Comparison of ENCODE assay signal across 8 mouse cellular contexts in genomic region chr12:100167502-100167901, GRCm38 (mm10). TPM values are rescaled to one million over a fixed set of nuclear protein-coding genes. Genes with fewer than 3 reads are reported as not detected.
A peak's percentile ranks its signal among the peaks of the same experiment; 100 is the strongest.
DNase-seq lines count a peak whose midpoint lies in the region; ATAC-seq and TF ChIP-seq lines count a peak whose summit lies in the region.

No protein-coding gene starts in this region.

- WGBS in heart, embryonic 14.5 days, result 90% methylated on average over 1 of the region's 1 CpGs
- 75% methylated on average over 1 of the region's 1 CpGs for WGBS in forebrain, embryonic 13.5 days
- WGBS in liver, embryonic 13.5 days (ENCODE audit: insufficient replicate concordance), result 58% methylated on average over 1 of the region's 1 CpGs

- peak overlapping the region; percentile 52; the same call in 1 of the 2 replicates for H3K9ac ChIP-seq in heart, embryonic 14.5 days (ENCODE audit: low read length)
- 0 out of 2 replicates have a peak overlapping the region, but pooled peaks have one; percentile 51 for H3K9ac ChIP-seq in forebrain, embryonic 13.5 days
- H3K9ac ChIP-seq in liver, embryonic 13.5 days, result no peak overlapping the region

- H3K27me3 ChIP-seq in heart, embryonic 14.5 days (ENCODE audit: control insufficient read depth, insufficient read depth, low read length), result no peaks in the 10 kb centered on the region
- H3K27me3 ChIP-seq in E14TG2a.4 (ENCODE audit: insufficient read depth, low read length), result no peaks in the 10 kb centered on the region
- no peaks in the 10 kb centered on the region for H3K27me3 ChIP-seq in forebrain, embryonic 13.5 days
- H3K27me3 ChIP-seq in liver, embryonic 13.5 days, result no peaks in the 10 kb centered on the region

- no peak for DNase-seq in heart, adult 8-10 months (ENCODE audit: low spot score)
- DNase-seq in liver, embryonic 13.5 days, result no peak
- no peak for DNase-seq in embryo, embryonic 9.5 days (ENCODE audit: extremely low spot score)
- no peak for DNase-seq in frontal cortex, postnatal 14 days (ENCODE audit: low spot score in 2 of 2)
- DNase-seq in gastrocnemius, postnatal 25 days, result no peak

- TF ChIP-seq CTCF in E14TG2a.4 (conservative IDR thresholded peaks at IDR 0.05; ENCODE audit: low read length), result no peak

- H3K36me3 ChIP-seq in heart, embryonic 14.5 days (ENCODE audit: control insufficient read depth, insufficient read depth, low read length), result no peaks in the 10 kb centered on the region
- no peaks in the 10 kb centered on the region for H3K36me3 ChIP-seq in E14TG2a.4 (ENCODE audit: insufficient read depth, low read length)
- H3K36me3 ChIP-seq in forebrain, embryonic 13.5 days (ENCODE audit: poor library complexity, severe bottlenecking), result no peaks in the 10 kb centered on the region
- no peaks in the 10 kb centered on the region for H3K36me3 ChIP-seq in liver, embryonic 13.5 days

- H3K27ac ChIP-seq in heart, embryonic 14.5 days (replicated peaks in 1 of 2; ENCODE audit: control insufficient read depth in 1 of 2, insufficient read depth in 1 of 2, low read depth in 2 of 2, low read length in 2 of 2), result peak overlapping the region; percentile 43 to 62; a peak in 2 of 4 replicates
- H3K27ac ChIP-seq in forebrain, embryonic 13.5 days, result peak overlapping the region; percentile 83
- no peak overlapping the region for H3K27ac ChIP-seq in liver, embryonic 13.5 days

- no peaks in the 10 kb centered on the region for H3K9me3 ChIP-seq in heart, embryonic 14.5 days (ENCODE audit: control insufficient read depth, low read length)
- no peaks in the 10 kb centered on the region for H3K9me3 ChIP-seq in E14TG2a.4 (ENCODE audit: low read length)
- H3K9me3 ChIP-seq in forebrain, embryonic 13.5 days (replicated peaks), result no peaks in the 10 kb centered on the region
- H3K9me3 ChIP-seq in liver, embryonic 13.5 days (replicated peaks), result no peaks in the 10 kb centered on the region

- peaks cover 4 to 6% of the 10 kb centered on the region in 2 experiments; a peak in 3 of 4 replicates for H3K4me1 ChIP-seq in heart, embryonic 14.5 days (ENCODE audit: control insufficient read depth in 2 of 2, insufficient read depth in 2 of 2, low read length in 2 of 2)
- peaks cover 49% of the 10 kb centered on the region for H3K4me1 ChIP-seq in E14TG2a.4 (replicated peaks; ENCODE audit: low read depth, low read length)
- peaks cover 20% of the 10 kb centered on the region for H3K4me1 ChIP-seq in forebrain, embryonic 13.5 days
- H3K4me1 ChIP-seq in liver, embryonic 13.5 days (replicated peaks), result peaks cover 14% of the 10 kb centered on the region

- peak overlapping the region; percentile 69 for H3K4me2 ChIP-seq in heart, embryonic 14.5 days (ENCODE audit: low read length)
- H3K4me2 ChIP-seq in forebrain, embryonic 13.5 days, result no peak overlapping the region
- peak overlapping the region; percentile 65 for H3K4me2 ChIP-seq in liver, embryonic 13.5 days

- no peak for ATAC-seq in heart, embryonic 14.5 days (ENCODE audit: insufficient number of reproducible peaks, insufficient read depth, low FRiP score, low read depth)
- ATAC-seq in forebrain, embryonic 13.5 days, result no peak
- no peak for ATAC-seq in liver, embryonic 13.5 days (ENCODE audit: low read depth)

- H3K4me3 ChIP-seq in heart, embryonic 14.5 days (ENCODE audit: control insufficient read depth in 1 of 2, insufficient read depth in 1 of 2, low read depth in 1 of 2, low read length in 2 of 2), result no peak overlapping the region; a peak in 1 of 4 replicates
- H3K4me3 ChIP-seq in E14TG2a.4 (replicated peaks; ENCODE audit: low read length), result peak overlapping the region; percentile 51; the same call in 1 of the 2 replicates
- no peak overlapping the region for H3K4me3 ChIP-seq in forebrain, embryonic 13.5 days
- no peak overlapping the region for H3K4me3 ChIP-seq in liver, embryonic 13.5 days (replicated peaks)

RNA-seq across cellular contexts. Expression of gene Nrde2, which starts 8.0 kb away (rescaled TPM):
- 8.1 and 10.9 TPM in 2 replicates for polyA plus RNA-seq in heart, embryonic 14.5 days (2014; fragmentation: Nextera tagmentation; extraction: Ambion mirVana)
- total RNA-seq in heart, adult 8-10 months (2022), result 10 to 100 TPM in 2 of 4 experiments, 1 to 10 TPM in 2; 8.1 to 14.2 (median 10.9) TPM
- 14.6 and 15.7 TPM in 2 replicates for polyA plus RNA-seq in forebrain, embryonic 13.5 days (2015; fragmentation: Nextera tagmentation; extraction: Ambion mirVana)
- polyA plus RNA-seq in liver, embryonic 13.5 days (2015; fragmentation: Nextera tagmentation; extraction: Ambion mirVana), result 6.4 and 8.0 TPM in 2 replicates
- total RNA-seq in gastrocnemius, postnatal 25 days (2021), result 1 to 10 TPM; 5.7 to 6.5 TPM

RNA-seq across cellular contexts. Expression of gene Calm1, which starts 31.7 kb away (rescaled TPM):
- polyA plus RNA-seq in heart, embryonic 14.5 days (2014; fragmentation: Nextera tagmentation; extraction: Ambion mirVana), result 749 and 783 TPM in 2 replicates
- 100 to 1,000 TPM; 183 to 222 (median 211) TPM for total RNA-seq in heart, adult 8-10 months (2022)
- polyA plus RNA-seq in forebrain, embryonic 13.5 days (2015; fragmentation: Nextera tagmentation; extraction: Ambion mirVana), result 1,816 and 2,096 TPM in 2 replicates
- 699 and 762 TPM in 2 replicates for polyA plus RNA-seq in liver, embryonic 13.5 days (2015; fragmentation: Nextera tagmentation; extraction: Ambion mirVana)
- 100 to 1,000 TPM; 351 to 515 TPM for total RNA-seq in gastrocnemius, postnatal 25 days (2021)

RNA-seq across cellular contexts. Expression of gene Psmc1, which starts 57.5 kb away (rescaled TPM):
- polyA plus RNA-seq in heart, embryonic 14.5 days (2014; fragmentation: Nextera tagmentation; extraction: Ambion mirVana), result 196 and 198 TPM in 2 replicates
- total RNA-seq in heart, adult 8-10 months (2022), result 100 to 1,000 TPM; 125 to 153 (median 140) TPM
- 303 and 312 TPM in 2 replicates for polyA plus RNA-seq in forebrain, embryonic 13.5 days (2015; fragmentation: Nextera tagmentation; extraction: Ambion mirVana)
- polyA plus RNA-seq in liver, embryonic 13.5 days (2015; fragmentation: Nextera tagmentation; extraction: Ambion mirVana), result 193 and 221 TPM in 2 replicates
- 100 to 1,000 TPM; 132 to 139 TPM for total RNA-seq in gastrocnemius, postnatal 25 days (2021)
